Mouse (Mus musculus) CH12.LX (cell line): ENCODE results near the gene Zfp583.

Experiments
- BHLHE40 ChIP-seq: IDR thresholded peaks from 2 replicates; pipeline ENCODE4 v1.6.1; 2011; ENCODE audit warnings: mild to moderate bottlenecking, low read depth, low read length, improper control_type of control experiment
- CTCF ChIP-seq, 2 experiments: IDR thresholded peaks in 1 of 2; conservative IDR thresholded peaks in 1 of 2; 2 replicates each; pipeline ENCODE4 v1.5.1; 2011 to 2012; ENCODE audit warnings: low read depth in 2 of 2, low read length in 2 of 2, improper control_type of control experiment in 1 of 2, inconsistent platforms in 1 of 2, mild to moderate bottlenecking in 1 of 2, moderate library complexity in 1 of 2
- JUND ChIP-seq: conservative IDR thresholded peaks from 2 replicates; pipeline ENCODE4 v1.6.1; 2011; ENCODE audit warnings: low read depth, low read length, improper control_type of control experiment
- MYC ChIP-seq: IDR thresholded peaks from 2 replicates; pipeline ENCODE4 v1.6.1; 2011; ENCODE audit warnings: low read depth, mild to moderate bottlenecking, improper control_type of control experiment, low read length
- POLR2A ChIP-seq: IDR thresholded peaks from 2 replicates; pipeline ENCODE4 v1.6.1; 2011; ENCODE audit warnings: low read depth, mild to moderate bottlenecking, improper control_type of control experiment, low read length
- SIN3A ChIP-seq: IDR thresholded peaks from 2 replicates; pipeline ENCODE4 v1.6.1; 2012; ENCODE audit warnings: low read length, improper control_type of control experiment, inconsistent platforms
- USF1 ChIP-seq: IDR thresholded peaks from 2 replicates; pipeline ENCODE4 v1.6.1; 2014; ENCODE audit warnings: low read depth, mild to moderate bottlenecking, inconsistent platforms, low read length, improper control_type of control experiment
- ZC3H11A ChIP-seq: IDR thresholded peaks from 2 replicates; pipeline ENCODE4 v1.6.1; 2012; ENCODE audit warnings: low read depth, mild to moderate bottlenecking, inconsistent platforms, low read length, improper control_type of control experiment

GRCm38 (mm10) chr7:6330458-6331232, 440 bp downstream of the Zfp583 start:
- TF ChIP-seq ZC3H11A (no peak), SIN3A (no peak), MYC (no peak), POLR2A (no peak), BHLHE40 (no peak), CTCF (conservative IDR thresholded peaks at IDR 0.05 in 1 of 2, IDR thresholded peaks at IDR 0.05 in 1 of 2; ENCODE audit: low read depth in 2 of 2, low read length in 2 of 2) (no peak), JUND (no peak), USF1 (no peak)
